Mouse (Mus musculus): Measurements from ENCODE around the gene Npl.

Gene Npl

DNA sequence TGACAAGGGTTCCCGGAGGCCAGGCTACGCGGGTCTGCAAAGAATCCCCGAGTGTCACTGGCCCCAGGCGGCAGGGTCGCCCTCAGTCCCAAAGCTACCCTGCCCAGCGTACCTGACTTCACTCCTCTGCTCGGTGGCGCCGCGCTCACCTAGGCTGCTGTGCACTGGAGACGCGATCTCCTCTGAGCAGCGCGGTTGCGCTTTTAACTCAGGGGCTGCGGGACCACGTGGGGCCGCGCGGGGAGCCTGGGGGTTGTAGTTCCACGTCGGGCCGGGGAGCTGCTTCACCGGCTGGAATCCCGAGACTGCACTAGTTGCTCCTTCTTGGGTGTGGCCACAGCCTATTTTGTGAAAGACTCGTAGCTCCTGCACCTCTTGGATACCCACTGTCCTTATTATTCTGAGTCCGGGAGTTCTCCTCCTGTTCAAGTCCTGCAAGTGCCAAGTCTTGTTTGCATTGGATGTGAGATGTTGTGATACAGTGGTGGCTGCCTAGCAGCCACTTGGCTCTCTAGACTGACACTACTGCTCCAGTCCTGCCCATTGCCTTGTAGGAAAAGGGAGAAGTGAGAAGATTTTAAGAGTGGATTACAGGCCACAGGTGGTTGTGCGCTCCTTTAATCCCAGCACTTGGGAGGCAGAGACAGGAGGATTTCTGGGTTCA, at the start of gene Npl:
TSS of gene Npl (minus strand) at position 510 of the 664 bp plus-strand sequence.
- DNase-seq (ENCODE audit: extremely low spot score, low spot score) = peak; percentile 71

DNA sequence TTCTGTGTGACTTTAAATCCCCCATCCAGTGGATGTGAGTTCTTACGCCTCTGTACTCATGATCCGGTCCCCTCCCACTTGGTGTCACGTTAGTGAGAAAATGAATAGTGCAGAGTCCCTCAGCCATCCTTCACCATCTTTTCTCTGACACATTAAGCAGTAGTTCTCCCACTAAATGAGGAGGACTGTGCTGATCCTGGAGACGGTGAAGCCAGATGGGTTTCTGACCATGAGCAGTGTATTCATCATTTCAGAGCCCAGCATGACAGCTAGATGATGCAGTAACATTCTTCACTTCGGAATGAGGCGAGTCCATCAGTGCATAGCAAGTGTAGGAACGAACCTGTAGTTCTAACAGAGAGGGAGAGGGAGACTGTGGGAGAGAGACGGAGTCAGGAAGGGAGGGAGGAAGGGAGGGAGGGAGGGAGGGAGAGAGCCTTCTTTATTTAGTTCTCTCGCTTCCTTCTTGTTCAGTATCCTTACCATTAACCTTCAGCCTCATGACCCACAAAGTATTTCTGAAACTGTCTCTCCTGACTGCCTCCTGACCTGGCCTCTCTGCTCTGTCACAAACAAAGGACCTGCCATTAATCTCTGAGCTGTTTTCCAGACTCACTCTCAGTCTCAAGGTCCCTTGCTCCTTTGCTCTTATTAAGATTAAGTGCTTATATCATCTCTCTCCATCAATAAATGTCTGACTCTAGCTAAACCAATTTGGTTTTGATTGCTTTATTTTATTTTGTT, 49.6 kb upstream of the Npl start:
- DNase-seq (ENCODE audit: extremely low spot score, low spot score) = no peak

DNA sequence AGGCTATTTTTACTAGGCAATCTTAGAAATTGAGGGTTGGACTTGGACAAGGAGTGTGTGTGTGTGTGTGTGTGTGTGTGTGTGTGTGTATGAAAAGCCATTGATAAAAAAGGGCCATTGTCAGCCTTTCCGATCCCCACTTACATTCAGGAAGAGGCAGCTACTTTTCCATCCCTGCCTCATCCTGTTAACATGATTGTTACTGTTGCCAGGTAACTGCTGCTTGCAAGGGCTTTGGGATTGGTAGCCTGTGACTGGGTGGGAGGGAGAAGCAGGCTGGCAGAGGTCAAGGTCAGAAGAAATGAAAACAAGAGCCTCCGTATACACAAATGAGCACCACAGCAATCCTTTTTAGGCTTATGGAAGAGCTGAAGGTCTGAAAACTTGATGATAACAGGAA, 48.9 kb upstream of the Npl start:
- DNase-seq (ENCODE audit: extremely low spot score, low spot score) = peak; percentile 39

DNA sequence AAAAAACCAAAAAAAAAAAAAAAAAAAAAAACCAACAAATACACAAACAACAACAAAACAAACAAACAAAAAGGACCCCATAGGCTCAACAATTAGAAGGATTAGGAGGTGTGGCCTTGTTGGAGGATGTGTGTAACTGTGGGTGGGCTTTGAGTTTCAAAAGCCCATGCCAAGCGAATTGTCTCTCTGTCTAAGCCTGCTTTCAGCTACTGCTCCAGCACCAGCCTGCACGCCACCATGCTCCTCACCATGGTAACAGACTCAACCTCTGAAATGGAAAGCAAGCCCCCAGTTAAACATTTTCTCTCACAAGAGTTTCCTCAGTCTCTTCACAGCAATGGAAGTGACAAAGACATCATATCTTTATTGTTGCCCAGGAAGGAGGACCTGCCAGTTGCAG, 43.8 kb upstream of the Npl start:
- no peak for DNase-seq (ENCODE audit: extremely low spot score, low spot score)

DNA sequence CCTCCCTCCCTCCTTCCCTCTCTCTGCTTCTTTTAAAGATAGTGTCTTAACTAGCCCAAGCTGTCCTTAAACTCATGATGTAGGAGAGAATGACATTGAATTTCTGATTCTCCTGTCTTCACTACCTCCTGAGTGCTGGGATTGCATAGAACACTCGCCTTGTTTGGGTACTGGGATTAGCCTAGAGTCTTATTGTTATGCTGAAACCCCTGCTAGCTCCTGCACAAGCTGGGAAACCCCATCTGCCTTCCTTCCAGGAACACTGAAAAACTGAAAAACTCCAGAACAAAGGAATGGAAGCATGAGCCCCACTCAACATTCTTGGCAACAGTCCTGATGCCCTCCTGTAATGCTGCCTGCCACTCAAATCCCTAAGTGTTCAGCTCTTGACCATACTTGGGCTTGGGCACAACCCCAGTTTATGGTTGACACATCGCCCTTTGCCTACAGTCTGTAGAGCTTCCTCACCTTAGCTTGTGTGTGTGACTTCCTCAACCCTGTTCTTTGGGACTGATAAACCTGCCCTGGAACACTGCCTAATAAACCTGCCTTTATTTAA, 40.4 kb upstream of the Npl start:
- no peak for DNase-seq (ENCODE audit: extremely low spot score, low spot score)

DNA sequence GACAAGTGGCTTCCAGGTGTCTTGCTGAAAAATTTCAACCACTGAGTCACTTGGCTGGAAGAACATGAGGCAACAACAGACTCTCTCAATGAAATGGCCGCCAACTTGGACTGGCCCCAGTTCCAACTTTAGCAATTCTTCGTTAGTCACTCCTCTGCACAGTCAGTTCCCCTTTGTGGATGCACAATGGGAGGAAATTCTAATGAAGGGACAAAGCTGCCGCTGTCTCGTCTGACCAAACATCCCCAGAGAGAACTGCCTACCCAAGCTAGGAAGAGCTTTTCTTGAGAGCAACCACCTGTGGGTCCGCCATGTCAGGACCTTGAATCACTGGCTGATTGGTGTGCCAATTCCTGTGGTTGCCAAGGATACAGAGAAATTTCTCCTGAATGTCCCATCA, 38.1 kb upstream of the Npl start:
- no peak for DNase-seq (ENCODE audit: extremely low spot score, low spot score)

DNA sequence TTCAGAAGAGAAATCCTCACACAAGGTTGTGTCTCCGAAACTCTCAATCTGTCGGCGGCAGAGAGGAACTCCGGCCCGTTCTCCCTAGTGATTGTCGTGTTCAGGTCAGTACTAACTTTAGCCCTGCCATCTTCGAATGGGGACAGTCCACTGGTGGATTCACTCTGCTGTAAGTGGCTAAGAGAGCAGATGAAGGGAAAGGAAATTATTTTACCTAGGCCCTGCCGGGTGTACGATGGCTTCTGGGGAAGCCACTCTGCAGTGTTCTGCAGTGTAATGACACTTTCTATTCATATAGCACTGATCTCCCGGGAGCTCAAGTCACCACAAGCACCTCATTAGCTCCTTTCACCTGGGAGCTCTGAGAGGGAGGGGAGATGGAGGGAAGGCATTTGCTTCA, 37.0 kb upstream of the Npl start:
- no peak for DNase-seq (ENCODE audit: extremely low spot score, low spot score)

DNA sequence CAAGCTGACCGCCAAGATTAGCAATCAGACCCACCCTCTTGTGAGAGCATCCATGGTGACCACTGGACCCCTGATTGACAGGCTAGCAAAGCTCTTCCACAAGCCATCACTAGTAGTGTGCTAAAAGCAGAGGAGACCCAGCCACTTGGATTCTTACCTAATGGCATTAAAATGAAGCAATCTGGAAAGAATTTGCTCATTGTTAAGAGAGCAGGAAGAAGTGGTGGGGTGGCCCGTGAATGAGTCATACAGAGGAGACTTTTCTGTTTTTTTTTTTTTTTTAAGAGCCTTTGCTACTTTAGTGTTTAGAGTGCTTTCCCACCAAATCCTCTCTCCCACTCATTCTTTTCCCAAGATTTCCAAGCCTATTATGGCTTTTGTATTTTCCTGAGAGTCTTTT, 35.9 kb upstream of the Npl start:
- no peak for DNase-seq (ENCODE audit: extremely low spot score, low spot score)

DNA sequence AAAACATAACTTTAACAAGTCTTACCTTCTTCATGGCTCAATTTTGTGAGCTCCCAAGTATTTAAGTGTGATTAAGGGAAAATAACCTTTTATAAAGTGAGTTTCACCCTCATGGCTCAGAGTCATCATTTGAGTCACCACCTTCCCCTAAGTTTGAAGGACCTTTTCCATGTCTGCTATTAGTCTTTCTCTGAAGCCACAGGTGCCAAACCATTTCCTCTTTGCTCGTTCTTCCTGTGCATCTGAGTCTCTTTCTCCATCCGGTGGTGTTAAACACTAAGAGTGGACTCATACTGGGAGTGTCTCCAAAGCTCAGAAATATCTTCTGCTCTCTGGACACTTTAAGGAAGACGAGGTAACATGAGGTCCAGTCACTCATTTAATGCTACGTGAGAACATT, 33.3 kb upstream of the Npl start:
- no peak for DNase-seq (ENCODE audit: extremely low spot score, low spot score)

DNA sequence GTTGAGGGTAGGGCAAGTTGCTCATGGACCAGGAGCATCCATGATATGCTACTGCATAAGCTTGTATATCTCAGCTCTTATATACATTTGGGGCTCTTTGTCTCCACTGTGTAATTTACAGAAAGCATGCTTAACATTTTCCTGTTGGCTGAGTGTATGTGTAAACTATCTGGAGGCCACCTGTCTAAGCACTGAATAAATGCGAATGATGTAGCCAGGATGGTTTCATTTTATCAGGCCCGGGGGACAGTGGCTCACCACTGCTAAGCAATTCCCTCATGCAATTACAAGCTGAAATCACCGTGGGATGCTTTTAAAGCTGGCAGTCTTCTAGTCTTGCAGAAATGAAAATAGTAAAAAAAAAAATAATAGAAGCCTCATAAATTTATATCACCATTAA, 24.9 kb upstream of the Npl start:
- DNase-seq (ENCODE audit: extremely low spot score, low spot score) = no peak

DNA sequence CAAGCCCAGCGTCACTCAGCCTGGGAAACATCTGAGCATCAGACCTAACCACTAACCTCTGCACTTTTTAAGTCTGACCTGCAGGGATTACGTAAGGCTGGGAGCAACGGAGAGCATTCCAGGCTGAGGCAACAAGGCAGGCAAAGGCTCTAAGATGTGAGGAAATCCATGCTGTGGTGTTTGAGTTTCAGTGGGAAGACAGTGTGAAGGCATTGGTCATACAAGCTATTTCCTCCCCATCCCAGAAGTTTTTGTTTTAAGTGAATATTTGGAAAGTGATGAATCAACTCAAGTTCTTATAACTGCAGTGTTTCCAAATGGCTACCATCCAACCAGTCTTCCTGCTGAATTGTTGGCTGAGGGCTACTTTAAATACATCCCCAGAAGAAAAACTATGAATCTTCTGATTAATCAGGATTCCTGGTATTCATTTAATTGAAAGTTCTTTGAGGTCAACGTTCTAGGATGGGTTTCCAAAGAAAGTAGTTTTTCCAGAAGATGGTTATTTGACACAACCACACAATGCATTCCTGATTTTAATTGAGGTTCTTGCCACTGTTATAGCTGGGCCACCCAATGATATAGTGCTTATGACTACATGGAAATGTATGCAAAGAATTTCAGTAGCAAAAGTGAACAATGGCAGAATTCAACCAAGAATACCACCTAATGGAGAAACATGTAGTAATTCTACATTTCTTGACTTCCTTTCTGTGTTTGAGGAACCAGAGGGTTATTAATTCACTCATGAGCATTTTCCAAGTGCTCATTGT, 22.6 kb upstream of the Npl start:
- DNase-seq (ENCODE audit: extremely low spot score, low spot score) = no peak

DNA sequence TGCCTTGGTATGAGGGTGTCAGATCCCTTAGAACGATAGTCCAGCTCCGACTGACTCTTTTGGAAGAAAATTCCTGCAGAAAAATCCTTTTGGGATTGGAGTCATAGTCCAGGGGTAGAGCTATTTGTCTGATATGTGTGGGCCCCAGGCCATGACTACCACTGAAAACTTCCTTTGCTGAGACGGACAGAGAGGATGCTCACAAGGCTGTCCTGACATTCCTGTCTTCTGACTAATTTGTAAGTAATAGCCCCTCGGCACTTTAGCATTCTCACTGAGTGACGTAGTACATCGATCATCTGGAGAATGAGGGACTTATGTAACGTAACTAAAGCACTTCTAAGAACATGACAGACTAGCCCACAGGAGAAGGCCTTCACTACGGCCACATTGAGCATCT, 15.9 kb upstream of the Npl start:
- DNase-seq (ENCODE audit: extremely low spot score, low spot score) = no peak

DNA sequence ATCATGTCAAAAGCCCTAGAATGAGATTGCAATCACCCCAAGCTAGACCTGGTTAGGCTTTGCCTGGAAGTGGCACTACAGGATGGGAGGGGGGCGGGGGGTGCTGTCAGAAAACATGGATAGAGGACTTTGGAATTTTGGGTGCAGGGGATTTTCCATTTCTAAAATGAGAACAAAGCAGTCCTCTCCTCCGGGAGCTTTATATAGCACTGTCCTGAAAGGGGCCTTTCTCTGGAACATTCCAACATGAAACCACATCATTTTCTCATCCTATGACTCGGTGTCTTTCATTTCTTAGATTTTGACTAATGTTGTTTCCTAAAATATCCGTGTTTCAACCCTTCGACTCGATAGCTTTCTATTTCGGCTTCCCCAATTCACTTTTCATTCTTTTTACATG, 14.9 kb upstream of the Npl start:
- no peak for DNase-seq (ENCODE audit: extremely low spot score, low spot score)

DNA sequence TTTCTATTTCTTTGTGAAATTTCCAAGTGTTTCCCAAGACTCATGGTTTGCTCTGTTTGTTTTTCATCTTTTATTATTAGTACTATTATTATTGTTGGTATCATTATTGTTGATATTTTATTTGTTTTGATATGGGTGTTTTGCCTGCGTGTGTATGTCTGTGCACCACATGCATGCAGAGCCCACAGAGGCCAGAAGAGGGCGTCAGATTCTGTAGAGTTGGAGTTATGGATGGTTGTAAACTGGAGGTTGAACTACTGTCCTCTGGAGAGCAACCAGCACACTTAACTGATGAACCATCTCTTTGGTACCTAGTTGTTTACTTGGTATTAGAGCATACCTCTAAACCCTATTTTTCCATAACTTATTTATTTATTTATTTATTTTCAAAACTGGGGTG, 13.8 kb upstream of the Npl start:
- no peak for DNase-seq (ENCODE audit: extremely low spot score, low spot score)

DNA sequence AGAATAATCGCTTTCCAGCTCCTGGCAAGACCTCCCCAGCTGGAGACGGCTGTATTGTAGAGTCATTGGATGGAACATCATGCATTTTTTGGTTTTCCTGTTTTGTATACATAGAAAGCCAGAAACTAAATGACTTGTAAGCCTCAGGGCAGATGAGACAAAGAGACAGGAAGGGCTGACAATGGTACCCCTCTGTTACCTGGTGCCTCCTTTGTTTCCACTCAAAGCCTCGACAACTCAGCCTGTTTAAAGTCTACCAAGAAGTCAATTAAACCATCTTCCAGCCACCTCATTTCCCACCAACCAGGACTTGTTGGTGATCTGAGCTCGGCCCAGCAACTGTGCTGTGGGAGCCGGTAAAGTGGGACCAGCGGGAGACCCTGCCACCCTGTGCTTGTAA, 11.0 kb upstream of the Npl start:
- no peak for DNase-seq (ENCODE audit: extremely low spot score, low spot score)

DNA sequence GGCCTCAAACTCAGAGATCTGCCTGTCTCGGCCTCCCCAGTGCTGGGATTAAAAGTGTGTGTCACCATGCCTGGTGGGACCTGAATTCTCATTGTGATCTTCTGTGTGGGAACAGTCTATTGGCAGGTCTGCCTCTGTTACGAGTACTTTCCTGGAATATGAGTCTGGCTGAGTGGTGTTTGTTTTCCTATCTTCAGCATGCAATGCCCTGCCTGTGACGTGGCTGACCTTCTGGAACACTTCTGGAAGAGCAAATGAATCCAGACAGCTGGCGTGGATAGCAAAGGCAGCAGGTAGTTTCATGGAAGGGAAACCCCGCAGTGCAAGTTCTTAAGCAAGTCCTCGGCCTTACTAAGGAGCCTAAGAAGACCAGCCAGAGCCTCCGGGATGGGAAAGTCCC, 9.9 kb upstream of the Npl start:
- no peak for DNase-seq (ENCODE audit: extremely low spot score, low spot score)

DNA sequence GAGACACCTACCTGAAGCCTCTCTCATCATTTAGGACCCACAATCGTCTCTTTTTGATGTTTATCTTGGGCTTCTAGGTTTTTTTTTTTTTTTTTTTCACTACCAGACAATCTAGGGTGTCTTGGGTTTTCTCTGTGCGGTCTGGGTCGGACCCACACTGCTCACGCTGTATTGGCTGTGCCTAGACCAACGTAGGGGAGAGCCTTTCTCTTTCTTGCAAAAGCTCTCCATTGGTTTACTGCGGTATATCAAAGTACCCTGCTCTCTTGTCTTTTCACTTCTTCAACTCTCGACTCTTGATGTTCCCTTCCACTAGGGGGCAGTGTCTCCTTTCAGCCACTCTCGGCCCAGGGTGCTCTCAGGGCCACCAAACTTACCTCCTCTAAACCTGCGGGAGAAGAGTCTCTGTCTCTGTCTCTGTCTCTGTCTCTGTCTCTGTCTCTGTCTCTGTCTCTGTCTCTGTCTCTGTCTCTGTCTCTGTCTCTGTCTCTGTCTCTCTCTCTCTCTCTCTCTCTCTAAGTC, 9.3 kb upstream of the Npl start:
- peak; percentile 70 for DNase-seq (ENCODE audit: extremely low spot score, low spot score)

DNA sequence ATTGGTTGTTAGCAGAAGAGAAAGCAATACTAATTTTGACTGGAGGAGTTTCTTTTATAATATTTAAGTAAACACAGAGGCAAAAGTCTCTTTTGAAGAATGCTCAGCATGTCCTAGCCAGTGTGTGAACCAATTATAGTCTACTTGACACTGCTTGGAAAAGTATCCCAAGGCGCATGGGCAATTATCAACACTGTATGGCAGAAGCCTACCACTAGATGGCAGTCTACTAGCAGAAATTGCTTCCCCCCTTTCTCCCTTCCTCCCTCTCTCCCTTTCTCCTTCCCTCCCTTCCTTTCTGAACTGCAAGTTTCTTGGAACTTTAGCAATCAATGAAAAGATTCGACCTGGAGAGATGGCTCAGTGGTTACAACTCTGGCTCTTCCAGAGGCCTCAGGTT, 7.1 kb upstream of the Npl start:
- peak; percentile 42 for DNase-seq (ENCODE audit: extremely low spot score, low spot score)

DNA sequence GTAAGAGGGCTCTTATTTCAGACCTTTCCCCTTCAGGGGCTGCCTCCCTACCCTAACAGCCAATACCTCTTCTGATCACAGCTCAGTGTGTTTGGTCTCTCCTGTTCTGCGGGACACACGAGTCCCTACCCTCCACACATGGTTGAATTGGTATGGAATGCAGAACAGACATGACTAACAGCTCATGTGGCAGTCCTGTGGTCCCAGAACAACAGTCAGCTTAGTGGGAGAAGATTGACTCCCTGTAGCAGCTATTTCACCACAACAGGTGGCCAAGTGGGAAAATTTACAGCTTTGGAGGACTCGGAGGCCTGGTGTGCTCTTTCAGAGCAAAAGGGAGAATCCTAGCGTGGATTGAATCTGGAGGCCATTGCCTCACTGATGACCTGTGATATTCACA, 6.4 kb upstream of the Npl start:
- no peak for DNase-seq (ENCODE audit: extremely low spot score, low spot score)

DNA sequence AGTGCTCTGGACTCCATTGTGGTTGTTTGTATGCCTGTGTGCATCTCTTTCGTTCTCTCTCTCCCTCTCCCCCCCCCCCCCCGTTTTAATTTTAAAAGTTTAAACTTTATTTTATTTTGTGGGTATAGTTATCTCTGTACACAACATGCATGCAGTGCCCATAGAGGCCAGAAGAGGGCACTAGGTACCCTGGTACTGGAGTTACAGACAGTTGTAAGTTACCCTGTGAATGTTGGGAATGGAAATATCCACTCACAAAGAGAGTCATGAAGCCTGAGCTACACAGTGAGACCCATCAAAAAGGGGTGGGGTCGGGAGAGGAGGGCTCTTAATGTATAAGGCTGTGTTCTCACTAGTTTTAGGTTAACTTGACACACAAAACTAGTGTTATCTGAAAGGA, 969 bp upstream of the Npl start:
- peak; percentile 64 for DNase-seq (ENCODE audit: extremely low spot score, low spot score)

DNA sequence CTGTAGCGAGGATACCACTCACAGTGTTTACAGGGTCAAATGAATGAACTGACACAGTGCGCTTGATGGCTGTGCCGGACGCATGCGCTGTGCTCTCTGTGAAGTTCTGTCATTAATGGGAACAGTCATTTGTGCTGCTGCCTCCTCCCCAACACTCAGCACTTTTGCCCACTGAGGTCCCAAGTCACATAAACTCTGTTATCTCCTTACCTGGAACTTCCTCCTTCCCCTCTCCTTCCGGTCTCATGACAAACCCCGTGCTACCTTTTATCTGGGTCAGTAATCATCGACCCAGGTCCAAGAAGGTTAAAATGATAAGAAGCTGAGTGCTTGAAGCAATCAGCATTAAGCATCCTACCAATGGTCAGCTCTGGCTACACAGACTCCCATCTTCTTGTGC, 2.3 kb downstream of the Npl start:
- DNase-seq (ENCODE audit: extremely low spot score, low spot score) = no peak

DNA sequence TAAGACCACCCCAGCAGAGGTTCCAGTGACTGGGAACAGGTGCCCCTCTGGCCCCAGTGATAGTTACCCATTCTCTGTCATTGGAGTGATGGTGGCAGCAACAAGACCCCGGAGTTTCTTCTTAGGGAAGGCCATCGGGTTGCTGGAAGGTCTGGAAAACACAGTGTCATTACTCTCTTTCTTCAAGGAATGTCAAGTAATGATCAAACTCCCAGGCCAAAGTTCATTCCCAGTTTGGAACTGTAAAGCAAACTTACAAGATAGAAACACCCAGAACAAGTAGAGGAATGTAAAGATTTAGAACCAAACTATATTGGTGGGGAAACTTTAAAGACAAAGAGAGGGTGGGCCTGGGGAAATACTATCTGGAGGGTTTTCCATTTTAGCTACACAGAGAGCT, 4.6 kb downstream of the Npl start:
- DNase-seq (ENCODE audit: extremely low spot score, low spot score) = no peak
